Mouse (Mus musculus): ENCODE data around the gene Rdh11.

- TF ChIP-seq POLR2A (IDR thresholded peaks at IDR 0.05; ENCODE audit: extremely low read depth, insufficient read depth, low read length) (no peak), CTCF (IDR thresholded peaks at IDR 0.05; ENCODE audit: low read depth, low read length) (no peak)
Measured at GRCm38 (mm10) chr12:79169173-79169572, 22.9 kb downstream of the Rdh11 start.
